Comparison of ENCODE assay signal across 8 mouse cellular contexts in genomic region chr7:143059202-143059870, GRCm38 (mm10). TPM values are rescaled to one million over a fixed set of nuclear protein-coding genes. Genes with fewer than 3 reads are reported as not detected.
DNase-seq lines count a peak whose midpoint lies in the region; ATAC-seq and TF ChIP-seq lines count a peak whose summit lies in the region.

No protein-coding gene starts in this region.

- intact Hi-C loops in left cerebral cortex, adult 2 months (cut with DNase I) = no loop called here

- H3K4me1 ChIP-seq in limb, embryonic 14.5 days (ENCODE audit: control insufficient read depth, insufficient read depth, low read length) = peaks cover 44% of the 10 kb centered on the region
- peaks cover 54% of the 10 kb centered on the region for H3K4me1 ChIP-seq in stomach, embryonic 14.5 days (ENCODE audit: control insufficient read depth, insufficient read depth, low read length)

- H3K9me3 ChIP-seq in limb, embryonic 14.5 days (ENCODE audit: control insufficient read depth, low read length) = no peaks in the 10 kb centered on the region
- H3K9me3 ChIP-seq in stomach, embryonic 14.5 days (ENCODE audit: control insufficient read depth, low read depth, low read length) = no peaks in the 10 kb centered on the region

- WGBS in limb, embryonic 14.5 days = 57% methylated on average over 5 of the region's 5 CpGs
- 70% methylated on average over 5 of the region's 5 CpGs for WGBS in stomach, embryonic 14.5 days

- no peak for TF ChIP-seq CTCF in left cerebral cortex, adult 2 months (IDR thresholded peaks at IDR 0.05)

- no peak for TF ChIP-seq POLR2A in limb, embryonic 14.5 days (IDR thresholded peaks at IDR 0.05; ENCODE audit: borderline replicate concordance, extremely low read depth, insufficient read depth, insufficient read length)

- H3K4me3 ChIP-seq in left cerebral cortex, adult 2 months = no peak overlapping the region
- no peak overlapping the region for H3K4me3 ChIP-seq in limb, embryonic 14.5 days (replicated peaks; ENCODE audit: low read length)
- no peak overlapping the region for H3K4me3 ChIP-seq in stomach, embryonic 14.5 days (ENCODE audit: low read depth, low read length)

- no peak overlapping the region for H3K9ac ChIP-seq in limb, embryonic 14.5 days (ENCODE audit: low read depth, low read length, severe bottlenecking)
- H3K9ac ChIP-seq in stomach, embryonic 14.5 days (replicated peaks; ENCODE audit: low read depth, low read length) = no peak overlapping the region

- peak; percentile 62 for ATAC-seq in granulocyte monocyte progenitor cell, adult 5-6 weeks (replicated peaks; ENCODE audit: poor library complexity, severe bottlenecking)
- ATAC-seq in limb, embryonic 14.5 days (ENCODE audit: low FRiP score, low read depth) = no peak
- no peak for ATAC-seq in stomach, embryonic 14.5 days (ENCODE audit: insufficient number of reproducible peaks, insufficient read depth, low FRiP score, low read depth)
- ATAC-seq in megakaryocyte-erythroid progenitor cell, adult 5-6 weeks (replicated peaks; ENCODE audit: low FRiP score, low TSS enrichment, poor library complexity, severe bottlenecking) = no peak

- DNase-seq in left cerebral cortex, adult 2 months (ENCODE audit: extremely low spot score in 1 of 2, low spot score in 2 of 2) = no peak
- no peak for DNase-seq in left cerebral cortex, adult 18-20 months (ENCODE audit: low spot score in 2 of 2)
- DNase-seq in cerebellum, adult 9-10 months = peak; percentile 65
- peak; percentile 49 for DNase-seq in limb, embryonic 14.5 days (ENCODE audit: low spot score)
- no peak for DNase-seq in adrenal gland, postnatal 14 days

- H3K27me3 ChIP-seq in limb, embryonic 14.5 days (ENCODE audit: control insufficient read depth, insufficient read depth, low read length) = no peaks in the 10 kb centered on the region
- H3K27me3 ChIP-seq in stomach, embryonic 14.5 days (ENCODE audit: control insufficient read depth, insufficient read depth, low read length) = no peaks in the 10 kb centered on the region

- H3K27ac ChIP-seq in left cerebral cortex, adult 2 months = peak overlapping the region; percentile 69
- peak overlapping the region; percentile 65; the same call in 1 of the 2 replicates for H3K27ac ChIP-seq in limb, embryonic 14.5 days (replicated peaks; ENCODE audit: low read depth, low read length)
- H3K27ac ChIP-seq in stomach, embryonic 14.5 days (ENCODE audit: low read length) = peak overlapping the region; percentile 66; the same call in 1 of the 2 replicates

- no peak overlapping the region for H3K4me2 ChIP-seq in limb, embryonic 14.5 days (replicated peaks; ENCODE audit: low read depth, low read length, severe bottlenecking)
- no peak overlapping the region for H3K4me2 ChIP-seq in stomach, embryonic 14.5 days (replicated peaks; ENCODE audit: low read depth, low read length)

- H3K36me3 ChIP-seq in limb, embryonic 14.5 days (ENCODE audit: control insufficient read depth, insufficient read depth, low read length) = peaks cover 75% of the 10 kb centered on the region
- peaks cover 44% of the 10 kb centered on the region for H3K36me3 ChIP-seq in stomach, embryonic 14.5 days (ENCODE audit: control insufficient read depth, insufficient read depth, low read length)

RNA-seq across cellular contexts. Expression of gene Cd81, which starts 6.8 kb away (rescaled TPM):
- total RNA-seq in left cerebral cortex, adult 2 months (2021) = 100 to 1,000 TPM; 380 to 388 TPM
- 100 to 1,000 TPM; 388 to 392 TPM for total RNA-seq in left cerebral cortex, adult 18-20 months (2021)
- 63.8 and 77.3 TPM in 2 replicates for total RNA-seq in granulocyte monocyte progenitor cell, adult 5-6 weeks (2014; fragmentation: Nextera tagmentation)
- total RNA-seq in granulocyte monocyte progenitor cell, adult 5-6 weeks (2017) = 159 and 201 TPM in 2 replicates
- polyA plus RNA-seq in limb, embryonic 14.5 days (2012; rRNA removed) = 456 and 528 TPM in 2 replicates
- 658 and 696 TPM in 2 replicates for polyA plus RNA-seq in limb, embryonic 14.5 days (2014; fragmentation: Nextera tagmentation; extraction: Ambion mirVana)
- polyA plus RNA-seq in stomach, embryonic 14.5 days (2014; fragmentation: Nextera tagmentation; extraction: Ambion mirVana) = 705 and 725 TPM in 2 replicates
- total RNA-seq in megakaryocyte-erythroid progenitor cell, adult 5-6 weeks (2014; fragmentation: Nextera tagmentation) = 194 and 203 TPM in 2 replicates
- 214 and 238 TPM in 2 replicates for total RNA-seq in megakaryocyte-erythroid progenitor cell, adult 5-6 weeks (2017)
- total RNA-seq in adrenal gland, postnatal 14 days (2021) = 536 and 561 TPM in 2 replicates

RNA-seq across cellular contexts. Expression of gene Tssc4, which starts 9.7 kb away (rescaled TPM):
- total RNA-seq in left cerebral cortex, adult 2 months (2021) = 10 to 100 TPM; 38.0 to 41.5 TPM
- 10 to 100 TPM; 37.8 to 39.6 TPM for total RNA-seq in left cerebral cortex, adult 18-20 months (2021)
- 28.1 and 62.3 TPM in 2 replicates for total RNA-seq in granulocyte monocyte progenitor cell, adult 5-6 weeks (2014; fragmentation: Nextera tagmentation)
- 33.9 and 45.6 TPM in 2 replicates for total RNA-seq in granulocyte monocyte progenitor cell, adult 5-6 weeks (2017)
- polyA plus RNA-seq in limb, embryonic 14.5 days (2012; rRNA removed) = 130 and 174 TPM in 2 replicates
- polyA plus RNA-seq in limb, embryonic 14.5 days (2014; fragmentation: Nextera tagmentation; extraction: Ambion mirVana) = 65.0 and 67.0 TPM in 2 replicates
- polyA plus RNA-seq in stomach, embryonic 14.5 days (2014; fragmentation: Nextera tagmentation; extraction: Ambion mirVana) = 61.3 and 66.6 TPM in 2 replicates
- total RNA-seq in megakaryocyte-erythroid progenitor cell, adult 5-6 weeks (2014; fragmentation: Nextera tagmentation) = 36.9 and 58.7 TPM in 2 replicates
- 15.5 and 37.8 TPM in 2 replicates for total RNA-seq in megakaryocyte-erythroid progenitor cell, adult 5-6 weeks (2017)
- 32.2 and 33.3 TPM in 2 replicates for total RNA-seq in adrenal gland, postnatal 14 days (2021)

RNA-seq across cellular contexts. Expression of gene Trpm5, which starts 35.1 kb away (rescaled TPM):
- total RNA-seq in left cerebral cortex, adult 2 months (2021) = not detected
- not detected for total RNA-seq in left cerebral cortex, adult 18-20 months (2021)
- total RNA-seq in granulocyte monocyte progenitor cell, adult 5-6 weeks (2014; fragmentation: Nextera tagmentation) = not detected in 2 replicates
- not detected in 2 replicates for total RNA-seq in granulocyte monocyte progenitor cell, adult 5-6 weeks (2017)
- polyA plus RNA-seq in limb, embryonic 14.5 days (2012; rRNA removed) = 63.4 and 71.2 TPM in 2 replicates
- 24.1 and 24.2 TPM in 2 replicates for polyA plus RNA-seq in limb, embryonic 14.5 days (2014; fragmentation: Nextera tagmentation; extraction: Ambion mirVana)
- 22.5 and 27.0 TPM in 2 replicates for polyA plus RNA-seq in stomach, embryonic 14.5 days (2014; fragmentation: Nextera tagmentation; extraction: Ambion mirVana)
- 0.13 TPM in 1 of 2 replicates, not detected in the other for total RNA-seq in megakaryocyte-erythroid progenitor cell, adult 5-6 weeks (2014; fragmentation: Nextera tagmentation)
- total RNA-seq in megakaryocyte-erythroid progenitor cell, adult 5-6 weeks (2017) = 2.3 TPM in 1 of 2 replicates, not detected in the other
- 0.59 and 0.68 TPM in 2 replicates for total RNA-seq in adrenal gland, postnatal 14 days (2021)

RNA-seq across cellular contexts. Expression of gene Kcnq1, which starts 46.8 kb away (rescaled TPM):
- total RNA-seq in left cerebral cortex, adult 2 months (2021) = 1 to 10 TPM in 1 of 2 experiments, under 1 TPM in 1; 0.61 to 1.2 TPM
- total RNA-seq in left cerebral cortex, adult 18-20 months (2021) = under 1 TPM; 0.30 to 0.54 TPM
- total RNA-seq in granulocyte monocyte progenitor cell, adult 5-6 weeks (2014; fragmentation: Nextera tagmentation) = not detected in 2 replicates
- not detected in 2 replicates for total RNA-seq in granulocyte monocyte progenitor cell, adult 5-6 weeks (2017)
- 1.7 and 2.7 TPM in 2 replicates for polyA plus RNA-seq in limb, embryonic 14.5 days (2012; rRNA removed)
- 1.3 and 1.5 TPM in 2 replicates for polyA plus RNA-seq in limb, embryonic 14.5 days (2014; fragmentation: Nextera tagmentation; extraction: Ambion mirVana)
- 4.2 and 6.0 TPM in 2 replicates for polyA plus RNA-seq in stomach, embryonic 14.5 days (2014; fragmentation: Nextera tagmentation; extraction: Ambion mirVana)
- total RNA-seq in megakaryocyte-erythroid progenitor cell, adult 5-6 weeks (2014; fragmentation: Nextera tagmentation) = 0.46 TPM in 1 of 2 replicates, not detected in the other
- total RNA-seq in megakaryocyte-erythroid progenitor cell, adult 5-6 weeks (2017) = not detected in 2 replicates
- total RNA-seq in adrenal gland, postnatal 14 days (2021) = 4.4 and 6.1 TPM in 2 replicates

RNA-seq across cellular contexts. Expression of gene Tspan32, which starts 54.5 kb away (rescaled TPM):
- under 1 TPM in 1 of 2 experiments, not detected in 1; 0.07 TPM for total RNA-seq in left cerebral cortex, adult 2 months (2021)
- total RNA-seq in left cerebral cortex, adult 18-20 months (2021) = under 1 TPM in 1 of 2 experiments, not detected in 1; 0.44 TPM
- 140 and 158 TPM in 2 replicates for total RNA-seq in granulocyte monocyte progenitor cell, adult 5-6 weeks (2014; fragmentation: Nextera tagmentation)
- 95.1 and 117 TPM in 2 replicates for total RNA-seq in granulocyte monocyte progenitor cell, adult 5-6 weeks (2017)
- 5.1 and 5.5 TPM in 2 replicates for polyA plus RNA-seq in limb, embryonic 14.5 days (2012; rRNA removed)
- 6.0 and 7.3 TPM in 2 replicates for polyA plus RNA-seq in limb, embryonic 14.5 days (2014; fragmentation: Nextera tagmentation; extraction: Ambion mirVana)
- polyA plus RNA-seq in stomach, embryonic 14.5 days (2014; fragmentation: Nextera tagmentation; extraction: Ambion mirVana) = 1.3 and 1.6 TPM in 2 replicates
- total RNA-seq in megakaryocyte-erythroid progenitor cell, adult 5-6 weeks (2014; fragmentation: Nextera tagmentation) = 163 and 191 TPM in 2 replicates
- total RNA-seq in megakaryocyte-erythroid progenitor cell, adult 5-6 weeks (2017) = 94.2 and 132 TPM in 2 replicates
- total RNA-seq in adrenal gland, postnatal 14 days (2021) = 2.0 and 8.6 TPM in 2 replicates

Comparison
In these comparisons a context has a peak if more than half of its experiments do, and no peak if none do; other contexts are left out.
1. DNase-seq: peak in cerebellum, adult 9-10 months (single experiment) and limb, embryonic 14.5 days (single experiment); none in left cerebral cortex, adult 2 months (0 of 2), left cerebral cortex, adult 18-20 months (0 of 2) and adrenal gland, postnatal 14 days (single experiment).
2. Peak in every context shown above with its lines, with median percentiles within 50 percentile points of each other: H3K27ac ChIP-seq.